Mouse (Mus musculus) mature B cell (primary cell): ENCODE data around the gene Isg20l2.

Experiments used
- in situ Hi-C: fragments of 300-500 bp; cut with MboI; formaldehyde crosslinking; loops from 2 replicates; pipeline ENCODE4 v1.14.3; 2019

The Isg20l2 gene

DNA sequence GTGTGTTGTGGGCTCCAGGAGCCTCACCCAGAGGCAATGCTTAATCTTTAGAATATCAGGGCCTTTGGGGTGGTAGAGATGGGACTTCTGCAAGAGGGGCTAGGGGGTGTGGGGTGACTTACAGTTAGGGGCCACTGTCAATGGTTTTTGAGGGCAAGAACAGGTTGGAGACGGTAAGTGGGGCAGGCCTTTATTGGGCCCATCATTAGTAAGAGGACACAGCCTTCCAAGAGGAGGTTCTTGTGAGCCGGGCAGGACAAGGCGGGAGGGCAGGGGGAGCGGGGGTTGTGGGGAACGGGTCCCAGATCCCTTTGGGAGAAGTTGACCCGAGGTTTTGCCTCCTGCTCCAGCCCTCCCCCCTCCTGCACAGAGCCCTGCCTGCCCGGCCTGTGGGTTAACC is 16.6 kb upstream of the Isg20l2 start:
- in situ Hi-C loops = no loop called here

DNA sequence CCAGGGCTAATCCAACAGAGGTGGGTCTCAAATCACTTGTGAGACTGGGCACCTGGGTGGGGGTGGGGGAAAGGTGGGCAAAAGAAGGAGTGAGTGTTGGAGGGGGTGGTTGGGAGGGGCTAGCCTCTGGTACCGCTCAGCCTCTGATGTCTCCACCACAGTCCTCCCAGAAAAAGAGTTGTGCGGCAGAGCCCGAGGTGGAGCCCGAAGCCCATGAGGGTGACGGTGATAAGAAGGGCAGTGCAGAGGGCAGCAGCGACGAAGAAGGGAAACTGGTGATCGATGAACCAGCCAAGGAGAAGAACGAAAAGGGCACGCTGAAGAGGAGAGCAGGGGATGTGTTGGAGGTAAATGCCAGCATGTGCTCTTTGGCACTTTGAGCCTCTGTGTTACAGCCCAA is 16.2 kb upstream of the Isg20l2 start:
- in situ Hi-C loops = no loop called here

DNA sequence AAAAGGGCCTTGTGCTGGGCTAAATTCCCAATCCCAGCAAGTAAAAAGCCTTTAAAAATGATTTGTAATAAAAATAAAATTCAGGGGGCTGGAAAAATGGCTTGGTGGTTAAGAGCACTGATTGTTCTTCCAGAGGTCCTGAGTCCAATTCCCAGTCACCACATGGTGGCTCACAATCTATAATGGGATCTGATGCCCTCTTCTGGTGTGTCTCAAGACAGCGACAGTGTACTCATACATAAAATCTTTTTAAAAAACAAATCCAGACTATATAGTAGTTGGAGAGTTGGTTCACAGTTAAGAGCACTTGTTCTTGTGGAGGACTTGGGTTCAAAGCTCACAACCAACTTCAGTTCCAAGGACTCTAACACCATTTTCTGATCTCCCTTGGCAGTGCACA is 13.1 kb upstream of the Isg20l2 start:
- in situ Hi-C loops = no loop called here

DNA sequence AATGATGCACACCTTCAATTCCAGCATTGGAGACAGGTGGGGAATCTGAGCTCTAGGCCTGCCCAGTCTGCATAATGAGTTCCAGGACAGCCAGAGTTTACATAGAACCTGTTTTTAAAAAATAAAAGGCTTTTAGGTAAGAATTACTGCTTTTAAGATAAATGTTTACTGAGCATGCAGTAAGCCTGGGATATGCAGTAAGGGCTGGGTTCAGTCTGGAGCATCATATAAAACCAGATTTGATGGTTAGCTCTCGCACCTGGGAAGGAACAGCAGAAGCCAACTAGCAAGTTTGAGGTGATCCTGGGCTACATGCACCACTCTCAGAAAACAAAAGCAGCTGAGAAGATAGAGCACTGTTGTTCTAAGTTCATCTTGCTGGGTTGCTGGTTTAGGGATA is 11.6 kb upstream of the Isg20l2 start:
- in situ Hi-C loops = no loop called here

DNA sequence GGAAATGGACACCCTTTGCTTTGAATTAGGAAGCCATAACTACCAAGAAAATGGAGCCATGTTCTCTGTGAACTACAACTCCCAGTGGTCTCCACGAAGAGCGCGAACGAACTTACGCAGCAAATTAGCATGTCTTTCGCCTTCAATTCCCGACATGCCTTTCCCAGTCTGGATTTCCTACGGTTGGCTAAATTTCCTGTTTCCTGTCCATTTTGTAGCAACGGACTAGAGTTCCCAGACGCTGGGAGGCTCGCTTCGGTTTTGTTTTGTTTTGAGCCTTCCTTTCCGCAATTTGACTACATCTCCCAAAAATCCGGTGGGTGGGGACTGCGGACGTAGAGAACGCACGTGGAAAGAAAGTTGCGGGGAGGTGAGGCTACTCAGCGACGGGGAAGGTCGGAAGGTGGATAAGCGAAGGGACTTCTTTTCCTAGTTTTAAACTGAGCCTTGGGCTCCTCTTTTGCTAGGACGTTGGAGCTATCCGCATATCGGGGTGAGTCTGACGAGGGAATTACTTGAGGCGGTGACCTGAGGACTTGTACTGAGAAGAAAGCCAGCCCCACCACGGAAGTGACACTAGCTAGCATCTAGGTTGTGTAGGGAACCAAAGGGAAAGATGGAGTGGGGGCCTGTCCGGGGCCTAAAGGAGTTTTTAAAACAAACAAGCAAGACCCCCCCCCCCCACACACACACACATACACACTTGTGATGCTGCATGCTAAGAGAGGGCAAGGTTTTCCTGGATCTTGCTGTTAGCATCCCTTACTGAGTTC is 10.6 kb upstream of the Isg20l2 start, which contains the start of gene Mrpl24:
Gene Mrpl24, plus strand, starts transcription at position 171 of the 773 bp plus-strand sequence.
- in situ Hi-C loops = no loop called here

DNA sequence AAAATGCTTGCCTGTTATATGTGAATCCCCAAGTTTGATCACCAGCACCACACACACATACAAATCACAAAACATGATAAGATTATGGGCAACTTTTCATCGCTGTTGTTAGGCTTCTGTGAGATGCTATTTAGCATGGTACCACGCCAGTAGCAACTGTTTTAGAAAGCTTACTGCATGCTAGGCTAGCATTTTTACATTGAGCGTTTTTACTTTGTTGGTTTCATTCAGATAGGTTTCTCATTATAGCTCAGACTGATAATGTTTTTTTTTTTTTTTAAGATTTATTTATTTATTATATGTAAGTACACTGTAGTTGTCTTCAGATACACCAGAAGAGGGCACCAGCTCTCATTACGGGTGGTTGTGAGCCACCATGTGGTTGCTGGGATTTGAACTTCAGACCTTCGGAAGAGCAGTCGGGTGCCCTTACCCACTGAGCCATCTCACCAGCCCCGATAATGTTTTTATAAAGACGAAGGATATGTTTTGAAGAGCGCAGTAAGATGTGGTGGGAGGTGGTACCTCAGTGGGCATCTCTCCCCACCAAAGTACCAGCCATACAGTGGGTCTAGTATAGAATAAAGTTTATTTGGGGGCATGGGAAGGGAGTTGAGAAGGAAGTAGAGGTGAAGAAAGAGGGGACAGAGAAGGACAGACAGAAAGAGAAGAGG is 9.7 kb upstream of the Isg20l2 start:
- in situ Hi-C loops = no loop called here

DNA sequence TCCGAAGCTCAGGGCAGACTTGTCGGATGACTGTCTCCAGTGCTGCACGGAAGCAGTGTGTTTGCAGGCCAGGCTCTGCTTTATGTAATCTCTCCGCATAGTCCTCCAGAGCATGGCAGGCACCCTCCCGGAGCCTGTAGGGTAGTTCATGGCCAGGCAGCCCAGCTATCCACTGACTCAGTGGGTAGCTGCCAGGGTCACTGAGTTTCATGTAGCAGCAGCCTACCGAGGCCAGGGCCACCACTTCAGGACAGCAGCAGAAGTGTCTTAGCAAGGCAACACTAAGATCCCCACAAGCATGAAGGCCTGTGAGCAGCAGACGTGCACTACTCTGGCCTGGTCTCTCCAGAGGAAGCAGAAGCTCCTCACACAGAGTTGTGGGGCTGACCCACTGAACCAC is 5.1 kb upstream of the Isg20l2 start:
- in situ Hi-C loops = no loop called here

DNA sequence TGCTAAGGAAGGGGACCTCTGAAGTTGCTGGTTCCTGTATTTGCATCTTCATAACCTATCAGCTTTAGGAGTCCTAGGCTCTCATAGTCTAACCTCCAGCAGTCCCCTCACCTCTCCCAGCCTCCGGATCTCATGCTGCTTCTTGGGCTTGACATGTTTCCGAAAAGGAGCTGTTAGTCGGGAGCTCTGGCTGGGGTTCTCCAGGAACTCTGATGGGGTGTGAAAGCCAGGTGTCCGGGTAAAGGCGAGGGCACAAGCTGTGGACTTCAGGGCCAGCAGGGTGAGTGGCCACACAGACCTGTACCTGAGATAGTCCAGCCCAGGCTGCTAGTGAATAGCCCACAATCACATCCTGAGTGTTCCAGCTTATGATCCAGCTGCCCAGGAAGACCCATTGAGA is 2.7 kb upstream of the Isg20l2 start:
- in situ Hi-C loops = no loop called here

DNA sequence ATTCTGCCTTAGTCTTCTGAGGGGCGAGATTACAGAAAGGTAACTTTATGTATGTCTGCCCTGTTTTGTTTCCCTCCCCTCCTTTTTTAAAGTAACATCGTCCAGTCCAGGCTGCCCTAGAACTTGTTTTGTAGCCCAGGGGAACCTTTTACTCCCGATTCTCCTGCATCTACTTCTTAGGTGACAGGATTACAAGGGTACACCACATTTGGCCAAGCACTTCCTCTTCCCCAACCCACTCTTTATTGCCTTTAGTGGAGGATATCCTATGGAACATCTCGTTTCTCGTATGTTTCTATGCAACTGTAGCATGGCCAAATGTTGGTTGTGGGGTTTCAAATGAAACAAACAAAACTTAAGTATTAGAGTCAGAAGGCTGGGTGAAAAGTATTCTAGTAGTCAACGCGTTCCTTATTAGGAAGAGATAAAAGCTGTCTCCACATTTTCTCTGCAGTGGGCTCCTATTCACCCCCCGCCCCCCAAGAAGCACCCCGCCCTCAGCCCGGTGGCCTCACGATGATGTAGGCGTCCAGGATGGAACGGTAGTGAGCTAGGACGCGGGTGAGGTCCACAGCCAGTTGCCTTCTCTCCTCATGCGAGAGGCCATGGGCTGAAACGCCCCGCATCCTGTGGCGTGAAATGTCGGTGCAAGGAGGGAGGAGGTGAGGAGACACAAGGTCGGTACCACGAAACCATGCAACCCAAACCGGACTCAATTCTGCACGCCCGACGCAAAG is 605 bp upstream of the Isg20l2 start:
- in situ Hi-C loops = no loop called here

DNA sequence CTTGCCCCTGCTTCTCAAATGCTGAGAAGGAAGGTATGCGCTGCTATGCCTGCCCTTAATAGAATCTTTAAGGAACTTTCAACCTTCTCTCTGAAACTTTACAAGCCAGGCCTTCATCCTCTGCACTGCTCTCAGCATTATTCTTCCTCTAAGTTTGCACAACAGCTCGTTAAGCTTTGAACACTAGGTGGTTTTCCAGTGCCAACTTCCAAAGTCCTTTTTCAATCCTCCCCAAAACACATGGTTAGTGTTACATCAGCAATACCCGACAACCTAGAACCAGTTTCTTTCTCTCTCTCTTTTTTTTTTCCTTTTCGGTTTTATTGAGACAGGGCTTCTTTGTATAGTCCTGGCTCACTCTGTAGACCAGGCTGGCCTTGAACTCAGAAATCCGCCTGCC is 3.9 kb downstream of the Isg20l2 start:
- in situ Hi-C loops = no loop called here

DNA sequence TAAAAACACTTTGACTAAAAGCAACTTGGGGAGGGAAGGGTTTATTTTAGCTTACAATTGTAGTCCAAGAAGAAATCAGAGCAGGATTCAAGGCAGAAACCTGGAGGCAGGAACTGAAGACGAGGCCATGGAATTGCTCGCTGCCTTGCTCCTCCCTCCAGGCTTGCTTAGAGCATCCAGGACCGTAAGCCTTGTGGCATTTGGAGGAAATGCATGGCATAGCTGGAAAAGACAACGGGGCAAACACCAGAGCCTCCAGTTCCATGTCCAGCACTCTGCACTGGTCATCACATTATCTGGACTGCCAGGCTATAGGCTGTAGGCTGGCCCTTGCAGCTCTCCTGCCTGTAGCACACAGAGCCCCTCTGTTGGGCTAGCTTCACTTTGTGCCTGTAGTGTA is 4.4 kb downstream of the Isg20l2 start:
- in situ Hi-C loops = no loop called here

DNA sequence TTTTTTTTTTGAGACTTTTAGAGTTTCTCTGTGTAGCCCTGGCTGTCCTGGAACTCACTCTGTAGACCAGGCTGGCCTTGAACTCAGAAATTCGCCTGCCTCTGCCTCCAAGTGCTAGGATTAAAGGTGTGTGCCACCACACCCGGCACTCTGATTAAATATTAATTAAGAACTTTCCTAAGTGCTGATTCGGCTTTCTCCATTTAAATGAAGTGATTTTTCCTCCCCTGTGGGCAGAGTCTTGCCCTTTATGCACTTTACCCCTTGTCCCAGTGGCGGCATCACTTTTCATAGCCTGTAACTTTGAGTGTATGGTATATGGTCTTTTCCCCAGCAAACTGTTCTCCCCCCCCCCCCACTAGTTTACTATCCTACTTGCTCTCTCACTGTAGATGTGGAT is 5.1 kb downstream of the Isg20l2 start:
- in situ Hi-C loops = no loop called here

DNA sequence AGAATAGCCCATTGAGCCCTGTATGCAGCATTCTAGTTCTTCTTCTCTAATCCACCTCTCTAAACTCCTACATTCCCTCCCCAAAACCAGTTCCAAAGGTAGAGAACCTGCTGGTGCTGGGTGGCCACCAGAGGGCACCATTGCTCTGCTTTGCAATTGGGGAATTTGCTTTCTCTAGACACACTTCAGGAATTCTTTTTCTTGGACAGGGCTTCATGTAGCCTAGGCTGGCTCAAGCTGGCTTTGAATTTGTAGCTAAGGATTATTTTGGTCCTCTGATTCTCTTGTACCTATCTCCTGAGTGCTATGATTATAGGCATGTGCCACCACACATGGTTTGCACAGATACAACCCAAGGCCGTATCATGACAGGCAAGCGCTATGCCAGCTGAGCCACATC is 5.7 kb downstream of the Isg20l2 start:
- in situ Hi-C loops = no loop called here

DNA sequence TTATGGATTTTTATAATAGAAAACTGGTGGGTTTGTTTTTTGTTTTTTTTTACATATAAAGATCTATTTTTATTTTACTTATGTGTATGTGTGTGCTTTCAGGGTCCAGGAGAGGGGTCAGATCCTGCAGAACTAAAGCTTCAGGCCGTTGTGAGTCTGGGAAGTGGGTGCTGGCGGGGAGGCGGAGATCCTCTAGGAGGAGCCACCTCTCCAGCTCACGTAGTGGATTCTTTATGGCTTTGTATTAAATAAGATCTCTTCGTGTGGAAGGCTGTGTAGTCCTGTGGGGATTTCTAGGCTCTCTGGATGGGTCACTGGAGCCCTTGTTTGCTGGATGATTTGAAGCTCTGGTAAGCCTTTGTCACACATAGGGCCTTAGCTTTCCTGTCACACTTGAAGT is 10.5 kb downstream of the Isg20l2 start:
- in situ Hi-C loops = no loop called here

DNA sequence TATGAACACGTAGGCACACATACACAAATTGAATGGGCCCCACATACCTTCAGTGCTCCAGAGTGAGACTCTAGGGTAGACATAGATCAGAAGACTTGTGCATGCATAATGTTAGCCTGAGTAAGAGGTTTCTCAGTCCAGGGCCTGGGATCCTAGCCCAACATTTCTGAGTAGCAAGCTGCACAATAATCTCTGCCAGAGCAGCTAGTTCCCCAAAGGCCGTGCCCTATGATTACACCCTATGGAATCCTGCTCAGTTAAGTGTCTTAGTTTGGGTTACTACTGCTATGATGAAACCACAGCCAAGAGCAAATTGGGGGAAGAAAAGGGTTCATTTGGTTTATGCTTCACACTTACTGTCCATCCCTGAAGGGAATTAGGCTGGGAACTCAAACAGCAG is 12.4 kb downstream of the Isg20l2 start:
- in situ Hi-C loops = no loop called here

DNA sequence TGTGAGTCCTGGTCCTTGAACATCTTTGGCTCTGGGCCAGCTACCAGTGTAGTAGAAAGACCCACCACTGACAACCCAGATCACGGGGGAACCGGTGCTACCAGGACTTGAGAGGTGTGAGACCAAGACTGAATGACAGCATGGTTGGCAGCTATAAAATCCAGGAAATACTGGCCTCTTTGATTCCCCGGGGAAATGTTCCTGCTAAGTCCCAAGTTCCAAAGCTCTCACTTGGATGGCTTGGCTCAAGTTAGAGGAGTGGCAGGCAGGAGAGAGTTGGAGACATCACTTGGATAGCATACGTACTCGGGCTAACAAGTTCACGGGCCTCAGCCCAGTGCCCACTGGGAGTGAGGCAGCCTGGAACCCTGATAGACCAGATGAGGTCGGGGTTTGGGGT is 13.5 kb downstream of the Isg20l2 start:
- in situ Hi-C loops = no loop called here

DNA sequence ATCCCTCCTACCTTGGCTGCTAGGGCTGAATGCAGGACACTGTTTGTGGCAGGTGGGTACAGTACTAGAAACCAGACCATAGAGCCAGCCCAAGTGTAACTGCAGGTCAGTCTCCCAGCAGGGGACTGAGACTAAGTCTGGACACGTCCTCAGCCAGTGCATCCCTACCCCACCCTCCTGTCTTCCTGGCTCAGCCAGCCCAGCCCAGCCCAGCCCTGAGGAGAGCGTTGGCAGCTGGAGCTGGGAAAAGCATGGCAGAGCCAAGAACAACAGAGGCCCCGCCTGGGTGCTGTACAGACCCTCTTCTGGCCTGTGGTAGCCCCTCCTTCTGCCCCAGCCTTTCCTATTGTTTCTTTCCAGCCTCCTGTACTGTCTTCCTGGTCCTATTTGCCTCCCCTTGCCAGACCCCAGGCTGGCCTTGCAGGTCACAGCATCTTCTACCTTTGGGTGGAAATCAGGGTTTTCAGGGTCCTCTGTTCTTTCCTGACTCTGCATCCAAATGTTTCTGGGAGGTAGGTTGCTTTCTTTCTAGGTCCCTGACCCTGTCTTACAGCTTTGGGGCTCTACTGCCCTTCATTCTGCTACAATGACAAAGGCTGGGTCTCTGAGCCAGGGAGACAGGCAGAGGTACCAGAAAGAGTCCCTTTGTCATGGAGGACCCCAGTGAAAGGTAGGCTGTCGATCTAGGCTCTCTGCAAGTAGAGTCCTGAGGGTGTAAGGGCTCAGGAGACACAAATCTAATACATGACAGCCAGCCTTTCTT is 14.9 kb downstream of the Isg20l2 start:
- in situ Hi-C loops = no loop called here

DNA sequence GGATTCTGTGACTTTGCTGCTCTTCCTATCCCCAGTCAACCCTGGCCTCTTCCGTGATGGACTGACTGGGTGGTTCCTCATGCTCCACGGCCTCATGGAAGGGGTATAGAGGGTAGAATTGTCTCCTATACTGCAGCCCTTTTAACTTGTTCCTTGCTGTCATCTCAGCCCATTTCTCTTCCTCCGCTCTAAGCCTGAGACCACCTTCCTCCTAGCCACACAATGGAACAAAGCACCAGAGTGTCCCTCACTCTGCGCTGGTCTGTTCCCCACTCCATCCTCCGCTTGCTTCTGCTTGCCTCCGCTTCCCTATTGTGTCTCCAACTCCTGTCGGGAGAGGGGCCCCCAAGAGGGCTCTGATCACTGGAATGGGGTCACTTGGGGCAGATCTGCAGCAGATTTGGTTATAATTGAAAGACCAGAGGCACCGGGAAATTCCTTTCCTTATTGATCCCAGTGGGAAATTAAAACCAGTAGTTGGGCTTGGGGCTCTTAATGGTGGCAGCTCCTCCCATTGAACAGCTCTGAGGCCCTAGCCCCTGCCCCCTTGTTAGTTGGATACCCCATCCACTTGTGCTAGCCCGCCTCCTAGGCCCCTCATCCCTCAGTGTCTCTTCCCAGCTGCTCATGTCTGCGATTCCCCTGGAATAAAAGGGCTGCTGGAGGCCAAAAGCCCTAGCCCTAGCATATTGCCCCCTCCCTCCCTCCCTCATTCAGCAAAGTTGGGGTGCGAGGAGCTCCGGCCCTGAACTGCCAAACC is 15.8 kb downstream of the Isg20l2 start:
- in situ Hi-C loops = no loop called here

DNA sequence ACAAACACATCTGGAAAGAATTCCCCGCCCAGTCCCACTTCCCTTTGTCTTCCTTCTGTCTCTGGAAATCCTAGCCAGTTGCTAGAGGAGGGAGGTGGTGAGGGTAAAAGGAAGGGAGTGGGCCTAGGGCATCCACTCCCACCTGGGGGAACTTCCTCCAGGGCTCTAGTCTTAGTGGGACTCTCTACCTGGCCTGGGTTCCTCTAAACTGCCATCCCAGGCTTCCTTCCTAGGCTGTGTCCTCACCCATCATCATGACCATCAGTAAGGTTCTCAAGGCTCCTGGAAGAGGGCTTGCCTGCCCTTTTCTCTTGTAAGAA is 16.4 kb downstream of the Isg20l2 start:
- in situ Hi-C loops = no loop called here

DNA sequence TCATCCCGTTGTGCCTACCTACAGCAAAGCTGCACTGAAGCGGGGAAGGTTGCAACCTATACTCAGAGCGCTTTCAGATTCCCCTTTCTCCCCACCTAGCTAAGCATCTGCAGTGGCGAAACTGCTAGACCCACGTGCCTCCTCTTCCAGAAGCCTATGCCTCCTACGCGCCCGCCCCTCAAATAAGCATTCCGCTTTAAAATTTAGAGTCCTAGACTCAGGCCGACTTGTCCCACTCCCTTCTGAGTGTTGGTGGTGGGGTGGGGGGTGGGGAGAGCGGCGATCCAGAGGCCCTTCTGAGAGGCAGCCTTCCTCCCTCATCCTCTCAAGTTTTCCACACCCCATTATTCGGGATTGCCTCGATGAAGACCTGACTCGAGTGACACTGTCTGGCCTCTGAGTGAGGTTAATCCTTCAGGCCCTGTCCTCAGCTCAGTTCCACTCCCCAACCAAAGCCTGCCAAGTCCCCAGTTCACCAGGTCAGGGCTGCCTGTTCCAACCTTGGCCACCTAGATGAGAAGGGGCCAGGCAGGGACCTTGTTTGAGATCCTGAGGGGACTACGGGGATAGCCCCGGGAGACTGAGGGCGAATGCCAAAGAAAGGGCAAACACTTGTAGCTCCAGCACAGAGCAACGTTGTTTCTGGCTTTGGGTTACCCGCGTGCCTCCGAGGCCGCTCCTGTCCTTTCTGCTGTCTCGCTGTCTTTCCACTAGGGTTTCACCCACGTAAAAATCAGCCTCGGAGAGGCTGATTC is 17.1 kb downstream of the Isg20l2 start:
- in situ Hi-C loops = no loop called here

DNA sequence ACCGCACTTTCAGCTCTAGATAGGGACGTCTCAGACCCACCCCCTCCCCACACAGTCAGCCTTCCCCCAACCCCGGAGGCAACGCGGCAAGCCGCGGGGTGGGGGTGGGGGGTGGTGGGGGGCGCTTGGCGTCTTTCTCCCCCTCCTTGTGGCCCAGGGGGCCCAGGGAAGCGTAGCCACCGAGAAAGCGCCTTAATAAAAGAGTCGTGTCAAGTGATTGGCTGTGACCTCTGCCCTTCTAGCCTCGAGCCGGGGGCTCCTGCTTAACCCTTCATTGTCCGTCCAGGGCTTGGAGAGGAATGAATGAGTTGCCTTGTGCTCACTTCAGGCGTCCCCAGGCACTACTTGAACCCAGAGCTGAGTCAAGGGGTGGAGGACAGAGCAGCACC is 17.7 kb downstream of the Isg20l2 start:
- in situ Hi-C loops = no loop called here
